Mouse (Mus musculus): ENCODE data around the gene Atp6v0c. TPM values are rescaled to one million over a fixed set of nuclear protein-coding genes. Genes with fewer than 3 reads are reported as not detected.

Gene Atp6v0c
- total RNA-seq (2014; fragmentation: Nextera tagmentation) (126 and 189 TPM in 2 replicates), total RNA-seq (2017) (61.1 and 65.5 TPM in 2 replicates), polyA plus RNA-seq (2012) (209 and 285 TPM in 2 replicates)

- TF ChIP-seq CTCF (IDR thresholded peaks at IDR 0.05; ENCODE audit: low read depth, low read length): no peak
- TF ChIP-seq GATA1 (IDR thresholded peaks at IDR 0.05; ENCODE audit: borderline replicate concordance, low read length): no peak
- ATAC-seq (ENCODE audit: extremely low read depth, insufficient number of reproducible peaks, low FRiP score, poor library complexity, severe bottlenecking) (peak; percentile 67), DNase-seq (ENCODE audit: low spot score) (peak; percentile 75)
- H3K4me3 ChIP-seq (ENCODE audit: low read depth, low read length): peak within 1 kb of the TSS; percentile 82
- peaks cover 73% of the 10 kb centered on the region for H3K4me1 ChIP-seq (ENCODE audit: insufficient read depth, low read depth, low read length)
- peaks cover 40% of the 10 kb centered on the region for H3K36me3 ChIP-seq (replicated peaks)
- no peaks in the 10 kb centered on the region for H3K27me3 ChIP-seq (ENCODE audit: insufficient read depth, low read length)
- no peaks in the 10 kb centered on the region for H3K9me3 ChIP-seq (replicated peaks)
Observed at GRCm38 (mm10) chr17:24169317-24170065, at the start of gene Atp6v0c. Gene Atp6v0c (minus strand): TSS chr17:24169702.

DNA sequence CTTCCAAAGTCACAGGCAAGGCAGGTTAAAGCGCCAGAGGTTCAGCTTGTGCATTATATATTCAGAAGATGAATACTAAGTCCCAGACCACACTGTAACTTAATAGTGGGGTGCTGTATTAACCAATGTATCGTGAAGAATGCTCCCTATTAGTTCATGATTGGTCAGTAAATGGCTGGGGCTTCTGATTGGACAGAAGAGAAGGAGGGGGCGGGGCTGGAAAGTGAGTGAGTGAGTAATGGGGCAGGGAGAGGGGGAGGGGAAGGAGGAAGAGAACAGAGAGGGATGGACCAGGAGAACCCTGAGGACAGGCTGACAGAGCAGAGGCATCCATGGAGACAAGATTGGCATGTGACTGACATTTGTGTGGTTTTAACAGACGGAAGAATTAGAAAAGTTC, 47.3 kb upstream of the Atp6v0c start:
- peaks cover 77% of the 10 kb centered on the region for H3K4me1 ChIP-seq (ENCODE audit: insufficient read depth, low read depth, low read length)
- DNase-seq (ENCODE audit: low spot score): no peak
- peaks cover 68% of the 10 kb centered on the region for H3K36me3 ChIP-seq (replicated peaks)

GRCm38 (mm10) chr17:24213186-24213585, 43.7 kb upstream of the Atp6v0c start:
- no peak overlapping the region for H3K4me3 ChIP-seq (ENCODE audit: low read depth, low read length)
- no peaks in the 10 kb centered on the region for H3K9me3 ChIP-seq (replicated peaks)
- no peak for DNase-seq (ENCODE audit: low spot score)
- peaks cover 53% of the 10 kb centered on the region for H3K36me3 ChIP-seq (replicated peaks)
- H3K27me3 ChIP-seq (ENCODE audit: insufficient read depth, low read length): no peaks in the 10 kb centered on the region
- no peak for ATAC-seq (ENCODE audit: extremely low read depth, insufficient number of reproducible peaks, low FRiP score, poor library complexity, severe bottlenecking)
- TF ChIP-seq GATA1 (IDR thresholded peaks at IDR 0.05; ENCODE audit: borderline replicate concordance, low read length) (no peak), GATA2 (IDR thresholded peaks at IDR 0.05; ENCODE audit: borderline replicate concordance, low read depth, low read length) (no peak), POLR2AphosphoS5 (IDR thresholded peaks at IDR 0.05; ENCODE audit: insufficient replicate concordance, low read depth, low read length) (no peak), TAL1 (conservative IDR thresholded peaks at IDR 0.05; ENCODE audit: low read depth, low read length) (no peak)
- H3K4me1 ChIP-seq (ENCODE audit: insufficient read depth, low read depth, low read length): peaks cover 81% of the 10 kb centered on the region

More for the DNA sequence above, 47.3 kb upstream of the Atp6v0c start:
- TF ChIP-seq GATA2 (IDR thresholded peaks at IDR 0.05; ENCODE audit: borderline replicate concordance, low read depth, low read length): no peak
- TF ChIP-seq POLR2AphosphoS5 (IDR thresholded peaks at IDR 0.05; ENCODE audit: insufficient replicate concordance, low read depth, low read length): no peak
- TF ChIP-seq TAL1 (conservative IDR thresholded peaks at IDR 0.05; ENCODE audit: low read depth, low read length): no peak
- no peak for TF ChIP-seq CTCF (IDR thresholded peaks at IDR 0.05; ENCODE audit: low read depth, low read length)
- no peak for TF ChIP-seq GATA1 (IDR thresholded peaks at IDR 0.05; ENCODE audit: borderline replicate concordance, low read length)
- H3K4me3 ChIP-seq (ENCODE audit: low read depth, low read length): no peak overlapping the region
- H3K27me3 ChIP-seq (ENCODE audit: insufficient read depth, low read length): no peaks in the 10 kb centered on the region
- H3K9me3 ChIP-seq (replicated peaks): no peaks in the 10 kb centered on the region
- ATAC-seq (ENCODE audit: extremely low read depth, insufficient number of reproducible peaks, low FRiP score, poor library complexity, severe bottlenecking): no peak; the same call in 1 of the 2 replicates

- H3K4me1 ChIP-seq (ENCODE audit: insufficient read depth, low read depth, low read length): peaks cover 81% of the 10 kb centered on the region
Observed at GRCm38 (mm10) chr17:24212441-24213018, 43.0 kb upstream of the Atp6v0c start.

GRCm38 (mm10) chr17:24211631-24212440, 42.3 kb upstream of the Atp6v0c start:
- ATAC-seq (ENCODE audit: extremely low read depth, insufficient number of reproducible peaks, low FRiP score, poor library complexity, severe bottlenecking): no peak

More at GRCm38 (mm10) chr17:24212441-24213018, 43.0 kb upstream of the Atp6v0c start:
- no peak for ATAC-seq (ENCODE audit: extremely low read depth, insufficient number of reproducible peaks, low FRiP score, poor library complexity, severe bottlenecking)
- Histone ChIP-seq H3K27me3 (ENCODE audit: insufficient read depth, low read length) (no peaks in the 10 kb centered on the region), H3K4me3 (ENCODE audit: low read depth, low read length) (peak overlapping the region; percentile 48; the same call in 1 of the 2 replicates), H3K9me3 (replicated peaks) (no peaks in the 10 kb centered on the region), H3K36me3 (replicated peaks) (peaks cover 53% of the 10 kb centered on the region)
- DNase-seq (ENCODE audit: low spot score): no peak
- TF ChIP-seq TAL1 (conservative IDR thresholded peaks at IDR 0.05; ENCODE audit: low read depth, low read length) (no peak), GATA1 (IDR thresholded peaks at IDR 0.05; ENCODE audit: borderline replicate concordance, low read length) (no peak), POLR2AphosphoS5 (IDR thresholded peaks at IDR 0.05; ENCODE audit: insufficient replicate concordance, low read depth, low read length) (no peak), GATA2 (IDR thresholded peaks at IDR 0.05; ENCODE audit: borderline replicate concordance, low read depth, low read length) (no peak), CTCF (IDR thresholded peaks at IDR 0.05; ENCODE audit: low read depth, low read length) (no peak)

More at GRCm38 (mm10) chr17:24211631-24212440, 42.3 kb upstream of the Atp6v0c start:
- DNase-seq (ENCODE audit: low spot score): no peak
- H3K4me3 ChIP-seq (ENCODE audit: low read depth, low read length): peak overlapping the region; percentile 48; the same call in 1 of the 2 replicates
- TF ChIP-seq CTCF (IDR thresholded peaks at IDR 0.05; ENCODE audit: low read depth, low read length) (no peak), TAL1 (conservative IDR thresholded peaks at IDR 0.05; ENCODE audit: low read depth, low read length) (no peak), GATA2 (IDR thresholded peaks at IDR 0.05; ENCODE audit: borderline replicate concordance, low read depth, low read length) (no peak), GATA1 (IDR thresholded peaks at IDR 0.05; ENCODE audit: borderline replicate concordance, low read length) (no peak), POLR2AphosphoS5 (IDR thresholded peaks at IDR 0.05; ENCODE audit: insufficient replicate concordance, low read depth, low read length) (no peak)
- peaks cover 53% of the 10 kb centered on the region for H3K36me3 ChIP-seq (replicated peaks)
- no peaks in the 10 kb centered on the region for H3K27me3 ChIP-seq (ENCODE audit: insufficient read depth, low read length)
- no peaks in the 10 kb centered on the region for H3K9me3 ChIP-seq (replicated peaks)
- peaks cover 84% of the 10 kb centered on the region for H3K4me1 ChIP-seq (ENCODE audit: insufficient read depth, low read depth, low read length)

Data from G1E (cell line).